Mouse (Mus musculus) right cerebral cortex, postnatal 4 days (tissue): ENCODE results near the gene Gm9747.

Experiments used
- DNase-seq: peaks from one replicate; pipeline ENCODE4 v3.0.0-alpha.2; 2022

Gene Gm9747

GRCm38 (mm10) chr1:82257457-82257856 lies 24.5 kb downstream of the Gm9747 start:
- no peak for DNase-seq

GRCm38 (mm10) chr1:82258331-82258730 lies 25.4 kb downstream of the Gm9747 start:
- DNase-seq: no peak

- DNase-seq: no peak
Measured at GRCm38 (mm10) chr1:82260055-82260454, 27.1 kb downstream of the Gm9747 start.

DNA sequence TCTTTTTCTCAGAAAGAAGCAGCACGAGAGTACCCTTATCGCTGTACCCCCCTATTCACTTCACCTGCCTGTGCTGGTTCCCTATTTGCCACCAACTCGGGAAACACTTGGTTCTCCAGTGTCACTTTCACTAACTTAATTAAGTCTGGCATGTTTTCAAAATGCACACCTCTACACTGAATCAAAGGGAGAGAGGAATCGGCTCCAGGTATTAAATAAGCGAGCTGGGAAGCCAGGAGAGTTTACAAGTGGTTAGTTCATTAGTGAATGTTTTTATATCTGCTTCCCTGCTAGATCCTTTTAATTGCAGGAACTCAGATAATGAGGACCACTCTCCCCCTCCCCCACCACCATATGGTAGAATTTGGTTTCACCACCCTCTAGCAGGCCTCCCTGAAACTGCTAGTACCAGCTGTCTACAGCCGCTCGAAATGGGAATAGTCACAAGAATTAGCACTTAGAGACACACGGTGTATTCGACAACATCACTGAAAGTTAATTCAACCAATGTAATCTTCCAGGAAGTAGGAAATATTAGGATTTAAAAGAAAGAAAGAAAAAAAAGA lies 28.2 kb downstream of the Gm9747 start:
- DNase-seq: peak; percentile 14

DNA sequence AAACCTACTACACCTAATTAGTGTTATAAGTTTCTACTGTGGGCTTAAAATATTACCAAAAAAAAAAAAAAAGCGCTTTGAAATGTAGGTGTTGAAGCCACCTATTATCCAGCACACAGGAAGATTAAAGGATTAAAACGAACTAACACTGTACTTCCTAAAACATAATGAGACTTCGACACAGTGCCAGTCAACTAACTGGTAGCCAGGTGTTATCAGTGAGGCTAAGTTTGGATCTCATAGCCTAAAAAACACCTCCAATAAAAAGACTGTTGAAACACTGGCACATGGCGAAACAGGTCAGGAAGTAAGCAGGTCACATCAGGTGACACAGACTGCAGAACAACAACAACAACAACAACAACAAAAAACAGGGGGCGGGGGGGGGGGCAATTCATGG lies 28.7 kb downstream of the Gm9747 start:
- DNase-seq: no peak

GRCm38 (mm10) chr1:82262331-82262730 lies 29.4 kb downstream of the Gm9747 start:
- no peak for DNase-seq

GRCm38 (mm10) chr1:82267547-82267946 lies 34.6 kb downstream of the Gm9747 start:
- DNase-seq: no peak

DNA sequence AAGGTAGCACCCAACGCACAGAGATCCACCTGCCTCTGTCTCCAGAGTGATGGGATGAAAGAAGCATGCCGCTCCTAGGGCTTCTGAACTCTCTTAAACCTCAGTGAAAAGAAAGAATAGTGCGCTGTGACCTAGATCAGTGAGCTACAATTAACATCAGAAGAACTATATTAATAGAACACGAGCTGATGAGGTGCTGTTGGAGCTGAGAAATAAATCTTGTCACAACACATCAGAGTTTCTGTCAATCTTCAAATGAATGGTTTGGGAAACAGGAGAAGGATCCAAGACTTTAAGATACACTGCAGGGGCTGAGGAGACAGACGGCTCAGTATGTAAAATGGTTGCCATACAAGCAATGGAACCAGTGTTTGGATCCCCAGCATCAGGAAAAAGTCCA lies 39.3 kb downstream of the Gm9747 start:
- DNase-seq: no peak

DNA sequence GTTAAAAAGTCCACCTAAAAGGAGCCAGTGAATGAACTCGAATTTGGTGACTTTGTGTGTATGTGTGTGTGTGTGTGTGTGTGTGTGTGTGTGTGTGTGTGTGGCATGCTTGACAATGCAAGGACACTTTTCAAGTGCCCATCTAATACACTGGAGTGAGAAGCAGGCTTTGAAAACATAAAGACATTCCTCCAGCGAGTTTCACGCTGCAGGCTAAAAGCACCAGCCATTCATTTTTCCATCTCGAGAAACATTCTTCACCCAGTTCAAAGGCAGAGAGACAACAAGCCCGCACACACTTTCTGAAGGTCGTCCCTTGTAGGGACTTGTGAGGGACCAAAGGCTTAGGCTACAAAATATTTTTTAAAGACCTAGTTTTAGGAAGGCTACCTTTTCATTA lies 40.6 kb downstream of the Gm9747 start:
- no peak for DNase-seq

- no peak for DNase-seq
Measured at GRCm38 (mm10) chr1:82274361-82274760, 41.4 kb downstream of the Gm9747 start.

GRCm38 (mm10) chr1:82279768-82280167 lies 46.9 kb downstream of the Gm9747 start:
- DNase-seq: no peak

GRCm38 (mm10) chr1:82281823-82282222 lies 48.9 kb downstream of the Gm9747 start:
- DNase-seq: no peak

GRCm38 (mm10) chr1:82282992-82283611 lies 50.2 kb downstream of the Gm9747 start:
- DNase-seq: peak; percentile 87

GRCm38 (mm10) chr1:82283901-82284301 lies 51.0 kb downstream of the Gm9747 start:
- DNase-seq: no peak

DNA sequence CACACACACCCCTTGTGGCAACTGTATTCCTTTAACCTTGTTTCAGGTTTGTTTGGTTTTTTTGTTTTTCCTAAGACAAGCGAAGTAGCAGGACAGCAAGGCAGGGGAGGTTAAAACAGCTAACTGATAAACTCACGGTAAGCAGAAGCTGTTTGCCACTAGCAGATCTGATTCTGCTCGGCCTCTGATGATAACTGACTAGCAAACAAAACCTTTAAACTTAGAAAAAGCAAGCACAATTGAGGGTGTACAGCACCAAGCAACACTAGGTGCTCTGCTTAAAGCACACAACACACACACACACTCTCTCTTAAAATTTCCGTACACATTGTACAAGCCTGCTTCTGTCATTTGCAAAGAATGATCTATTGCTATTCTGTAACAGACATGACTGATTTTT lies 51.5 kb downstream of the Gm9747 start:
- no peak for DNase-seq
